Mouse (Mus musculus): Measurements from ENCODE around the gene Rbfox3. TPM values are rescaled to one million over a fixed set of nuclear protein-coding genes. Genes with fewer than 3 reads are reported as not detected.

Rbfox3 gene
- polyA plus RNA-seq, 1 experiment from 2014 or later = 0.97 TPM

- Histone ChIP-seq H3K4me2 (replicated peaks; ENCODE audit: low read depth, low read length) (no peak overlapping the region), H3K36me3 (ENCODE audit: insufficient read depth, low read length) (no peaks in the 10 kb centered on the region), H3K27ac (ENCODE audit: low read length) (no peak overlapping the region), H3K4me1 (ENCODE audit: insufficient read depth, low read depth, low read length) (no peaks in the 10 kb centered on the region), H3K9ac (replicated peaks; ENCODE audit: low read depth) (no peak overlapping the region), H3K4me3 (ENCODE audit: low read depth, low read length) (no peak overlapping the region), H3K27me3 (replicated peaks; ENCODE audit: insufficient read depth, low read length) (no peaks in the 10 kb centered on the region), H3K9me3 (ENCODE audit: low read length) (no peaks in the 10 kb centered on the region)
- no peak for ATAC-seq
- TF ChIP-seq CTCF (IDR thresholded peaks at IDR 0.05) (no peak), EP300 (IDR thresholded peaks at IDR 0.05) (no peak)
- 61% methylated on average over 11 of the region's 11 CpGs for WGBS
- no peak for DNase-seq (ENCODE audit: low spot score)
Measured at GRCm38 (mm10) chr11:118525059-118525458, 386.3 kb downstream of the Rbfox3 start.

- no peaks in the 10 kb centered on the region for H3K4me1 ChIP-seq (ENCODE audit: insufficient read depth, low read depth, low read length)
- DNase-seq (ENCODE audit: low spot score) = no peak
- ATAC-seq = no peak
- no peak overlapping the region for H3K27ac ChIP-seq (ENCODE audit: low read length)
- TF ChIP-seq EP300 (IDR thresholded peaks at IDR 0.05) (no peak), CTCF (IDR thresholded peaks at IDR 0.05) (no peak)
- H3K9me3 ChIP-seq (ENCODE audit: low read length) = no peaks in the 10 kb centered on the region
- H3K4me2 ChIP-seq (replicated peaks; ENCODE audit: low read depth, low read length) = no peak overlapping the region
- 80% methylated on average over 4 of the region's 4 CpGs for WGBS
- no peaks in the 10 kb centered on the region for H3K36me3 ChIP-seq (ENCODE audit: insufficient read depth, low read length)
- no peak overlapping the region for H3K4me3 ChIP-seq (ENCODE audit: low read depth, low read length)
- H3K27me3 ChIP-seq (replicated peaks; ENCODE audit: insufficient read depth, low read length) = no peaks in the 10 kb centered on the region
- H3K9ac ChIP-seq (replicated peaks; ENCODE audit: low read depth) = no peak overlapping the region
Measured at GRCm38 (mm10) chr11:118523496-118524145, 387.8 kb downstream of the Rbfox3 start.

GRCm38 (mm10) chr11:118520932-118521331 lies 390.5 kb downstream of the Rbfox3 start:
- WGBS = 82% methylated on average over 2 of the region's 2 CpGs
- Histone ChIP-seq H3K4me1 (ENCODE audit: insufficient read depth, low read depth, low read length) (no peaks in the 10 kb centered on the region), H3K27ac (ENCODE audit: low read length) (no peak overlapping the region), H3K9ac (replicated peaks; ENCODE audit: low read depth) (no peak overlapping the region), H3K36me3 (ENCODE audit: insufficient read depth, low read length) (no peaks in the 10 kb centered on the region), H3K4me3 (ENCODE audit: low read depth, low read length) (no peak overlapping the region), H3K4me2 (replicated peaks; ENCODE audit: low read depth, low read length) (no peak overlapping the region), H3K27me3 (replicated peaks; ENCODE audit: insufficient read depth, low read length) (no peaks in the 10 kb centered on the region), H3K9me3 (ENCODE audit: low read length) (no peaks in the 10 kb centered on the region)
- DNase-seq (ENCODE audit: low spot score) (no peak), ATAC-seq (no peak)
- TF ChIP-seq CTCF (IDR thresholded peaks at IDR 0.05) = no peak
- no peak for TF ChIP-seq EP300 (IDR thresholded peaks at IDR 0.05)

GRCm38 (mm10) chr11:118520251-118520650 lies 391.1 kb downstream of the Rbfox3 start:
- Histone ChIP-seq H3K4me1 (ENCODE audit: insufficient read depth, low read depth, low read length) (no peaks in the 10 kb centered on the region), H3K36me3 (ENCODE audit: insufficient read depth, low read length) (no peaks in the 10 kb centered on the region), H3K4me3 (ENCODE audit: low read depth, low read length) (no peak overlapping the region), H3K4me2 (replicated peaks; ENCODE audit: low read depth, low read length) (no peak overlapping the region), H3K27me3 (replicated peaks; ENCODE audit: insufficient read depth, low read length) (no peaks in the 10 kb centered on the region), H3K27ac (ENCODE audit: low read length) (no peak overlapping the region), H3K9ac (replicated peaks; ENCODE audit: low read depth) (no peak overlapping the region), H3K9me3 (ENCODE audit: low read length) (no peaks in the 10 kb centered on the region)
- WGBS = 52% methylated on average over 5 of the region's 5 CpGs
- DNase-seq (ENCODE audit: low spot score) = no peak
- no peak for ATAC-seq
- TF ChIP-seq EP300 (IDR thresholded peaks at IDR 0.05) = no peak
- peak; percentile 53 for TF ChIP-seq CTCF (IDR thresholded peaks at IDR 0.05)

GRCm38 (mm10) chr11:118518743-118519142 lies 392.7 kb downstream of the Rbfox3 start:
- DNase-seq (ENCODE audit: low spot score) = no peak
- H3K9ac ChIP-seq (replicated peaks; ENCODE audit: low read depth) = no peak overlapping the region
- H3K9me3 ChIP-seq (ENCODE audit: low read length) = no peaks in the 10 kb centered on the region

GRCm38 (mm10) chr11:118517924-118518323 lies 393.5 kb downstream of the Rbfox3 start:
- H3K9ac ChIP-seq (replicated peaks; ENCODE audit: low read depth) = no peak overlapping the region
- no peaks in the 10 kb centered on the region for H3K9me3 ChIP-seq (ENCODE audit: low read length)
- no peak for TF ChIP-seq EP300 (IDR thresholded peaks at IDR 0.05)
- TF ChIP-seq CTCF (IDR thresholded peaks at IDR 0.05) = no peak
- WGBS = 72% methylated on average over 7 of the region's 7 CpGs
- H3K4me1 ChIP-seq (ENCODE audit: insufficient read depth, low read depth, low read length) = no peaks in the 10 kb centered on the region
- DNase-seq (ENCODE audit: low spot score) (no peak), ATAC-seq (no peak)
- no peak overlapping the region for H3K4me3 ChIP-seq (ENCODE audit: low read depth, low read length)
- H3K36me3 ChIP-seq (ENCODE audit: insufficient read depth, low read length) = no peaks in the 10 kb centered on the region
- H3K27ac ChIP-seq (ENCODE audit: low read length) = no peak overlapping the region
- no peak overlapping the region for H3K4me2 ChIP-seq (replicated peaks; ENCODE audit: low read depth, low read length)
- no peaks in the 10 kb centered on the region for H3K27me3 ChIP-seq (replicated peaks; ENCODE audit: insufficient read depth, low read length)

More at GRCm38 (mm10) chr11:118518743-118519142, 392.7 kb downstream of the Rbfox3 start:
- H3K4me3 ChIP-seq (ENCODE audit: low read depth, low read length) = no peak overlapping the region
- ATAC-seq = no peak
- H3K27me3 ChIP-seq (replicated peaks; ENCODE audit: insufficient read depth, low read length) = no peaks in the 10 kb centered on the region
- TF ChIP-seq EP300 (IDR thresholded peaks at IDR 0.05) = no peak
- no peak for TF ChIP-seq CTCF (IDR thresholded peaks at IDR 0.05)
- WGBS = 65% methylated on average over 7 of the region's 7 CpGs
- no peak overlapping the region for H3K4me2 ChIP-seq (replicated peaks; ENCODE audit: low read depth, low read length)
- H3K4me1 ChIP-seq (ENCODE audit: insufficient read depth, low read depth, low read length) = no peaks in the 10 kb centered on the region
- no peaks in the 10 kb centered on the region for H3K36me3 ChIP-seq (ENCODE audit: insufficient read depth, low read length)
- no peak overlapping the region for H3K27ac ChIP-seq (ENCODE audit: low read length)

All from lung, postnatal 0 days (tissue).